Mouse (Mus musculus) MEL (cell line): ENCODE measurements around the gene Slc25a23. TPM values are rescaled to one million over a fixed set of nuclear protein-coding genes. Genes with fewer than 3 reads are reported as not detected.

ENCODE experiments used
- DNase-seq: peaks from one replicate; pipeline ENCODE4 v3.0.0; 2011; ENCODE audit warnings: low read depth, low spot score
- H3K27ac ChIP-seq: 2 replicates; pipeline ENCODE4 v1.5.1; 2012; ENCODE audit warnings: low read depth, mild to moderate bottlenecking, control low read depth, low read length, moderate library complexity; ENCODE audit not compliant: control insufficient read depth
- H3K27me3 ChIP-seq, 2 experiments: fragments of 150-350 bp in 1 of 2; sonication (generic) in 1 of 2; 2 replicates each; pipeline ENCODE4 v1.6.1; 2012; ENCODE audit warnings: low read length in 2 of 2, mild to moderate bottlenecking in 2 of 2, improper control_type of control experiment in 1 of 2, moderate library complexity in 1 of 2; ENCODE audit not compliant: insufficient read depth in 2 of 2, control insufficient read depth in 1 of 2
- H3K36me3 ChIP-seq, 2 experiments: 2 replicates each; pipeline ENCODE4 v1.6.1; 2012 to 2014; ENCODE audit warnings: low read length in 2 of 2, improper control_type of control experiment in 1 of 2, inconsistent platforms in 1 of 2, mild to moderate bottlenecking in 1 of 2; ENCODE audit not compliant: insufficient read depth in 2 of 2, control insufficient read depth in 1 of 2
- H3K4me1 ChIP-seq, 2 experiments: fragments of 150-350 bp in 1 of 2; sonication (generic) in 1 of 2; 2 replicates each; pipeline ENCODE4 v1.6.1; 2012; ENCODE audit warnings: low read length in 2 of 2, improper control_type of control experiment in 1 of 2, mild to moderate bottlenecking in 1 of 2; ENCODE audit not compliant: insufficient read depth in 2 of 2, control insufficient read depth in 1 of 2
- H3K4me3 ChIP-seq, 2 experiments: fragments of 150-350 bp in 1 of 2; sonication (generic) in 1 of 2; 2 replicates each; pipeline ENCODE4 v1.5.1; 2012; ENCODE audit warnings: low read depth in 2 of 2, low read length in 2 of 2, mild to moderate bottlenecking in 2 of 2, moderate library complexity in 2 of 2, control low read depth in 1 of 2, improper control_type of control experiment in 1 of 2; ENCODE audit not compliant: control insufficient read depth in 1 of 2, insufficient read depth in 1 of 2
- H3K79me2 ChIP-seq: 2 replicates; pipeline ENCODE4 v1.6.1; 2012; ENCODE audit warnings: mild to moderate bottlenecking, low read length, moderate library complexity; ENCODE audit not compliant: control insufficient read depth, poor library complexity, insufficient read depth
- H3K9ac ChIP-seq: 2 replicates; pipeline ENCODE4 v1.6.1; 2012; ENCODE audit warnings: low read depth, mild to moderate bottlenecking, control low read depth, low read length, moderate library complexity; ENCODE audit not compliant: control insufficient read depth, poor library complexity, severe bottlenecking
- H3K9me3 ChIP-seq: fragments of 150-350 bp; sonication (generic); replicated peaks from 2 replicates; pipeline ENCODE4 v1.6.1; 2012; ENCODE audit warnings: mild to moderate bottlenecking, low read length, improper control_type of control experiment, moderate library complexity; ENCODE audit not compliant: insufficient read depth
- BHLHE40 ChIP-seq: IDR thresholded peaks from 2 replicates; pipeline ENCODE4 v1.6.1; 2012; ENCODE audit warnings: low read depth, mild to moderate bottlenecking, inconsistent platforms, low read length, improper control_type of control experiment, borderline replicate concordance
- CHD1 ChIP-seq: IDR thresholded peaks from 2 replicates; pipeline ENCODE4 v1.6.1; 2012; ENCODE audit warnings: low read depth, mild to moderate bottlenecking, inconsistent platforms, low read length, improper control_type of control experiment
- CHD2 ChIP-seq: IDR thresholded peaks from 2 replicates; pipeline ENCODE4 v1.6.1; 2011; ENCODE audit warnings: low read length, improper control_type of control experiment
- CTCF ChIP-seq, 3 experiments: IDR thresholded peaks in 2 of 3; conservative IDR thresholded peaks in 1 of 3; 2 replicates each; pipeline ENCODE4 v1.5.1; 2011 to 2012; ENCODE audit warnings: low read length in 3 of 3, low read depth in 2 of 3, mild to moderate bottlenecking in 2 of 3, improper control_type of control experiment in 1 of 3, inconsistent platforms in 1 of 3, mixed read lengths in 1 of 3, moderate library complexity in 1 of 3; ENCODE audit not compliant: control insufficient read depth in 1 of 3, insufficient read depth in 1 of 3, poor library complexity in 1 of 3, severe bottlenecking in 1 of 3
- E2F4 ChIP-seq: IDR thresholded peaks from 2 replicates; pipeline ENCODE4 v1.6.1; 2011; ENCODE audit warnings: low read depth, low read length, improper control_type of control experiment, borderline replicate concordance
- ELF1 ChIP-seq: IDR thresholded peaks from 2 replicates; pipeline ENCODE4 v1.6.1; 2014; ENCODE audit warnings: low read depth, mild to moderate bottlenecking, inconsistent platforms, low read length, improper control_type of control experiment, moderate library complexity
- EP300 ChIP-seq, 2 experiments: IDR thresholded peaks; 2 replicates each; pipeline ENCODE4 v1.6.1; 2011; ENCODE audit warnings: improper control_type of control experiment in 2 of 2, low read length in 2 of 2, low read depth in 1 of 2, mild to moderate bottlenecking in 1 of 2
- GATA1 ChIP-seq: IDR thresholded peaks from 2 replicates; pipeline ENCODE4 v1.6.1; 2011; ENCODE audit warnings: low read depth, low read length, improper control_type of control experiment
- HCFC1 ChIP-seq: IDR thresholded peaks from 2 replicates; pipeline ENCODE4 v1.6.1; 2012; ENCODE audit warnings: low read depth, mild to moderate bottlenecking, inconsistent platforms, low read length, improper control_type of control experiment, moderate library complexity
- JUND ChIP-seq: IDR thresholded peaks from 2 replicates; pipeline ENCODE4 v1.6.1; 2011; ENCODE audit warnings: low read depth, mild to moderate bottlenecking, improper control_type of control experiment, low read length
- KAT2A ChIP-seq: conservative IDR thresholded peaks from 2 replicates; pipeline ENCODE4 v1.6.1; 2012; ENCODE audit warnings: low read depth, low read length, improper control_type of control experiment, inconsistent platforms
- MAFK ChIP-seq: IDR thresholded peaks from 2 replicates; pipeline ENCODE4 v1.6.1; 2011; ENCODE audit warnings: low read depth, mild to moderate bottlenecking, low read length, improper control_type of control experiment, borderline replicate concordance
- MAX ChIP-seq: IDR thresholded peaks from 2 replicates; pipeline ENCODE4 v1.6.1; 2011; ENCODE audit warnings: low read length, improper control_type of control experiment
- MAZ ChIP-seq: IDR thresholded peaks from 2 replicates; pipeline ENCODE4 v1.6.1; 2012; ENCODE audit warnings: low read depth, mild to moderate bottlenecking, inconsistent platforms, low read length, improper control_type of control experiment
- MEF2A ChIP-seq: IDR thresholded peaks from 2 replicates; pipeline ENCODE4 v1.6.1; 2014; ENCODE audit warnings: low read depth, mild to moderate bottlenecking, inconsistent platforms, low read length, improper control_type of control experiment; ENCODE audit not compliant: poor library complexity, insufficient replicate concordance, severe bottlenecking; ENCODE audit errors: extremely low read depth
- MXI1 ChIP-seq: IDR thresholded peaks from 2 replicates; pipeline ENCODE4 v1.6.1; 2011; ENCODE audit warnings: mild to moderate bottlenecking, low read depth, low read length, improper control_type of control experiment
- MYB ChIP-seq: IDR thresholded peaks from 2 replicates; pipeline ENCODE4 v1.6.1; 2011; ENCODE audit warnings: mild to moderate bottlenecking, low read depth, low read length, improper control_type of control experiment
- MYC ChIP-seq: IDR thresholded peaks from 2 replicates; pipeline ENCODE4 v1.6.1; 2011; ENCODE audit warnings: low read depth, mild to moderate bottlenecking, low read length, improper control_type of control experiment, moderate library complexity
- NELFE ChIP-seq: IDR thresholded peaks from 2 replicates; pipeline ENCODE4 v1.6.1; 2011; ENCODE audit warnings: low read depth, low read length, improper control_type of control experiment
- NRF1 ChIP-seq: IDR thresholded peaks from 2 replicates; pipeline ENCODE4 v1.6.1; 2014; ENCODE audit warnings: low read depth, mild to moderate bottlenecking, inconsistent platforms, low read length, improper control_type of control experiment, moderate library complexity; ENCODE audit not compliant: poor library complexity, insufficient read depth, severe bottlenecking
- POLR2A ChIP-seq, 2 experiments: IDR thresholded peaks; 2 replicates each; pipeline ENCODE4 v1.6.1; 2011 to 2012; ENCODE audit warnings: low read length in 2 of 2, mild to moderate bottlenecking in 2 of 2, control low read depth in 1 of 2, improper control_type of control experiment in 1 of 2, low read depth in 1 of 2, moderate library complexity in 1 of 2; ENCODE audit not compliant: control insufficient read depth in 1 of 2, insufficient read depth in 1 of 2, poor library complexity in 1 of 2
- POLR2AphosphoS2 ChIP-seq: IDR thresholded peaks from 2 replicates; pipeline ENCODE4 v1.6.1; 2011; ENCODE audit warnings: low read length, improper control_type of control experiment
- POLR2AphosphoS5 ChIP-seq: IDR thresholded peaks from 2 replicates; pipeline ENCODE4 v1.6.1; 2012; ENCODE audit warnings: low read depth, borderline replicate concordance, mild to moderate bottlenecking, inconsistent platforms, low read length, moderate library complexity, mixed read lengths
- RAD21 ChIP-seq: IDR thresholded peaks from 2 replicates; pipeline ENCODE4 v1.6.1; 2011; ENCODE audit warnings: mild to moderate bottlenecking, low read depth, low read length, improper control_type of control experiment
- RCOR1 ChIP-seq: IDR thresholded peaks from 2 replicates; pipeline ENCODE4 v1.6.1; 2012; ENCODE audit warnings: low read depth, mild to moderate bottlenecking, inconsistent platforms, low read length, improper control_type of control experiment
- SIN3A ChIP-seq: IDR thresholded peaks from 2 replicates; pipeline ENCODE4 v1.6.1; 2012; ENCODE audit warnings: low read length, improper control_type of control experiment, inconsistent platforms
- SMC3 ChIP-seq: IDR thresholded peaks from 2 replicates; pipeline ENCODE4 v1.6.1; 2011; ENCODE audit warnings: low read depth, low read length, improper control_type of control experiment
- TAL1 ChIP-seq: IDR thresholded peaks from 2 replicates; pipeline ENCODE4 v1.6.1; 2012; ENCODE audit warnings: mild to moderate bottlenecking, inconsistent platforms, low read length, moderate library complexity, mixed read lengths
- TBP ChIP-seq: IDR thresholded peaks from 2 replicates; pipeline ENCODE4 v1.8.0; 2011; ENCODE audit warnings: low read depth, low read length, improper control_type of control experiment
- TCF12 ChIP-seq: IDR thresholded peaks from 2 replicates; pipeline ENCODE4 v1.6.1; 2014; ENCODE audit warnings: low read depth, mild to moderate bottlenecking, inconsistent platforms, low read length, improper control_type of control experiment, moderate library complexity
- UBTF ChIP-seq: IDR thresholded peaks from 2 replicates; pipeline ENCODE4 v1.6.1; 2012; ENCODE audit warnings: low read depth, mild to moderate bottlenecking, inconsistent platforms, low read length, improper control_type of control experiment, moderate library complexity, borderline replicate concordance; ENCODE audit not compliant: insufficient read depth
- USF1 ChIP-seq: IDR thresholded peaks from 2 replicates; pipeline ENCODE4 v1.6.1; 2014; ENCODE audit warnings: low read depth, mild to moderate bottlenecking, inconsistent platforms, low read length, improper control_type of control experiment, moderate library complexity
- USF2 ChIP-seq, 2 experiments: IDR thresholded peaks; 2 replicates each; pipeline ENCODE4 v1.6.1; 2011 to 2012; ENCODE audit warnings: improper control_type of control experiment in 2 of 2, low read length in 2 of 2, borderline replicate concordance in 1 of 2, inconsistent platforms in 1 of 2, low read depth in 1 of 2, mild to moderate bottlenecking in 1 of 2; ENCODE audit not compliant: insufficient read depth in 1 of 2
- ZC3H11A ChIP-seq: IDR thresholded peaks from 2 replicates; pipeline ENCODE4 v1.6.1; 2012; ENCODE audit warnings: low read depth, mild to moderate bottlenecking, inconsistent platforms, low read length, improper control_type of control experiment
- ZMIZ1 ChIP-seq: IDR thresholded peaks from 2 replicates; pipeline ENCODE4 v1.6.1; 2012; ENCODE audit warnings: low read depth, mild to moderate bottlenecking, inconsistent platforms, low read length, improper control_type of control experiment, moderate library complexity
- ZNF384 ChIP-seq: IDR thresholded peaks from 2 replicates; pipeline ENCODE4 v1.6.1; 2012; ENCODE audit warnings: low read depth, mild to moderate bottlenecking, inconsistent platforms, low read length, improper control_type of control experiment
- polyA plus RNA-seq, 2 experiments: library from polyadenylated mRNA; stranded (reverse) in 1 of 2; unstranded in 1 of 2; fragments of >175 nt in 1 of 2; fragments of >200 nt in 1 of 2; gene quantifications; 2 replicates each; pipeline versions ENCODE4 v1.2.1 to v1.2.4; 2012; ENCODE audit warnings: low replicate concordance in 2 of 2, low read depth in 1 of 2; ENCODE audit not compliant: insufficient read length in 2 of 2, insufficient read depth in 1 of 2, missing spikeins in 1 of 2
- total RNA-seq: library from RNA; depleted of rRNA; stranded (reverse); fragments of 300-350 nt; gene quantifications from 2 replicates; pipeline ENCODE4 v1.2.3, GENCODE M21; 2012

Gene Slc25a23
- total and polyA plus RNA-seq, 3 experiments: 4.9 to 60.8 TPM; not detected in 1

GRCm38 (mm10) chr17:57038978-57039377, 20.7 kb downstream of the Slc25a23 start:
- TF ChIP-seq MXI1: no peak
- TF ChIP-seq SMC3: peak; percentile 64
- TF ChIP-seq USF1: 0 out of 2 replicates have a peak, but pooled peaks have one; percentile 8
- TF ChIP-seq SIN3A: peak; percentile 37; the same call in 1 of the 2 replicates
- TF ChIP-seq MAFK: no peak
- no peak for TF ChIP-seq MAZ
- no peak for TF ChIP-seq KAT2A
- no peak for TF ChIP-seq CHD2
- TF ChIP-seq CHD1: no peak
- TF ChIP-seq MEF2A: no peak
- TF ChIP-seq BHLHE40: 0 out of 2 replicates have a peak, but pooled peaks have one; percentile 25
- TF ChIP-seq MYB: no peak
- TF ChIP-seq TBP: no peak
- TF ChIP-seq RAD21: peak; percentile 54
- no peak for TF ChIP-seq POLR2A (IDR thresholded peaks at IDR 0.05; ENCODE audit: control insufficient read depth in 1 of 2, insufficient read depth in 1 of 2, low read depth in 1 of 2, low read length in 2 of 2, poor library complexity in 1 of 2)
- no peak for TF ChIP-seq ELF1
- TF ChIP-seq CTCF (IDR thresholded peaks at IDR 0.05 in 2 of 3, conservative IDR thresholded peaks at IDR 0.05 in 1 of 3; ENCODE audit: control insufficient read depth in 1 of 3, insufficient read depth in 1 of 3, low read depth in 2 of 3, low read length in 3 of 3, poor library complexity in 1 of 3, severe bottlenecking in 1 of 3): peak; percentile 64 to 74 (median 69)
- TF ChIP-seq NRF1: no peak
- no peak for TF ChIP-seq ZNF384
- TF ChIP-seq HCFC1: 0 out of 2 replicates have a peak, but pooled peaks have one; percentile 35
- TF ChIP-seq POLR2AphosphoS2: no peak
- TF ChIP-seq E2F4: no peak
- TF ChIP-seq ZC3H11A: no peak; the same call in none of the 2 replicates
- no peak for TF ChIP-seq TAL1
- TF ChIP-seq GATA1: no peak
- no peak for TF ChIP-seq POLR2AphosphoS5
- TF ChIP-seq USF2 (IDR thresholded peaks at IDR 0.05; ENCODE audit: borderline replicate concordance in 1 of 2, insufficient read depth in 1 of 2, low read depth in 1 of 2, low read length in 2 of 2): no peak
- no peak for TF ChIP-seq RCOR1
- no peak for TF ChIP-seq JUND
- TF ChIP-seq MAX: no peak
- no peak for TF ChIP-seq MYC
- TF ChIP-seq NELFE: no peak
- TF ChIP-seq TCF12: no peak
- TF ChIP-seq ZMIZ1: no peak
- no peak for TF ChIP-seq EP300 (IDR thresholded peaks at IDR 0.05; ENCODE audit: low read depth in 1 of 2, low read length in 2 of 2)
- no peak for TF ChIP-seq UBTF
- no peak overlapping the region for H3K27ac ChIP-seq
- no peak overlapping the region for H3K4me3 ChIP-seq
- H3K4me1 ChIP-seq: peaks cover 0 to 14% of the 10 kb centered on the region in 2 experiments; a peak in 2 of 4 replicates
- no peaks in the 10 kb centered on the region for H3K9me3 ChIP-seq
- DNase-seq: peak; percentile 71
- no peak overlapping the region for H3K9ac ChIP-seq
- peaks cover 0 to 4% of the 10 kb centered on the region in 2 experiments; a peak in 2 of 4 replicates for H3K36me3 ChIP-seq
- no peaks in the 10 kb centered on the region for H3K79me2 ChIP-seq
- H3K27me3 ChIP-seq: no peaks in the 10 kb centered on the region
